Mouse (Mus musculus): ENCODE data around the gene Sh3bp5.

DNA sequence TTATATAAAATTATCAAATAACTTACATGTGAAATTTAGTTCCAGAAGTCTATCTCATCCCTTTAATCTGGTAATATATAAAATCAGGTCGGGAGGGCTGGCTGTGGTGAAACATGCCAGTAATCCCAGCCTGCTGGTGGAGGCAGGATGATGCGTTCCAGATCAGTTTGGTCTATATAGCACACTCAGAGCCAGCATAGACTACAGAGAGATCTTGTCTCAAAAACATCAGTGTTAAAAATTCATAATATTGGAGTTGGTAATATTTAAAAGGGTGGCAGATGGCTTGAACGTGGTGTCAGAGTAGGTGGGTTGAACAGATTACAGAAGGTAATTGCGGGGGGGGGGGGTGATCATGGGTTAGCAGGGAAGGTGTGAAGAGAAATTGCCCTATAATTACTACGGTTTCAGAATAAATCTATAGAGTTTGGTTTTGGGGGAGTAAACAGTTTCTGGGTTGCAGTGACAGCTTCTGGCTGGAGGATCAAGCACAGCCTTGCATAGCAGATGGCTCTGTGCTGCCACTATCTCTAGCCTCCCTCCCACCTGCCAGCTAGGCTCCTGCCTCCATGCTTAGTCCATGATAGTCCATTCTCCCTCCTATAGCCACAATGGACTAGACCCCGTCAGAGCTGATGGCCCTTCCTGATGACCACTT is 20.3 kb upstream of the Sh3bp5 start:
- TF ChIP-seq CTCF (IDR thresholded peaks at IDR 0.05; ENCODE audit: low read depth, low read length) (no peak), POLR2A (IDR thresholded peaks at IDR 0.05; ENCODE audit: borderline replicate concordance, low read depth, low read length) (no peak)

Data from bone marrow macrophage, adult 2 months (primary cell).